Mouse (Mus musculus) G1E (cell line): ENCODE measurements at regions not wholly inside any gene's neighbourhood (a gene's known extent, or its start where the extent isn't known, plus 50 kb on each side); places are given as distances from the start of the nearest gene placed in this dataset.
A peak's percentile ranks its signal among the peaks of the same experiment; 100 is the strongest.

Experiments
- ATAC-seq: 2 replicates; pipeline ENCODE4 v1.8.0; 2016; ENCODE audit warnings: mild to moderate bottlenecking; ENCODE audit not compliant: insufficient number of reproducible peaks, poor library complexity, low FRiP score, severe bottlenecking; ENCODE audit errors: extremely low read depth
- DNase-seq: peaks from one replicate; pipeline ENCODE4 v3.0.0; 2012; ENCODE audit warnings: low spot score
- H3K27me3 ChIP-seq: 2 replicates; pipeline ENCODE4 v1.6.1; 2012; ENCODE audit warnings: mild to moderate bottlenecking, low read length, inconsistent platforms; ENCODE audit not compliant: insufficient read depth
- H3K36me3 ChIP-seq: replicated peaks from 2 replicates; pipeline ENCODE3; 2012; ENCODE audit warnings: mild to moderate bottlenecking, inconsistent platforms
- H3K4me1 ChIP-seq: 2 replicates; pipeline ENCODE4 v1.6.1; 2012; ENCODE audit warnings: low read depth, low read length, inconsistent platforms, mixed read lengths; ENCODE audit not compliant: insufficient read depth
- H3K4me3 ChIP-seq: 2 replicates; pipeline ENCODE4 v1.5.1; 2012; ENCODE audit warnings: low read depth, mild to moderate bottlenecking, inconsistent platforms, low read length, moderate library complexity, mixed read lengths
- H3K9me3 ChIP-seq: replicated peaks from 2 replicates; pipeline ENCODE4 v1.6.1; 2012; ENCODE audit warnings: inconsistent platforms
- CTCF ChIP-seq: IDR thresholded peaks from 2 replicates; pipeline ENCODE4 v1.5.1; 2012; ENCODE audit warnings: low read depth, low read length, inconsistent platforms, mixed read lengths
- GATA1 ChIP-seq: IDR thresholded peaks from 2 replicates; pipeline ENCODE4 v1.6.1; 2012; ENCODE audit warnings: borderline replicate concordance, low read length, inconsistent platforms, mixed read lengths
- GATA2 ChIP-seq: IDR thresholded peaks from 2 replicates; pipeline ENCODE4 v1.6.1; 2012; ENCODE audit warnings: low read depth, low read length, inconsistent platforms, borderline replicate concordance
- POLR2AphosphoS5 ChIP-seq: IDR thresholded peaks from 2 replicates; pipeline ENCODE4 v1.6.1; 2012; ENCODE audit warnings: low read depth, low read length, inconsistent platforms; ENCODE audit not compliant: insufficient replicate concordance
- TAL1 ChIP-seq: conservative IDR thresholded peaks from 2 replicates; pipeline ENCODE4 v1.6.1; 2012; ENCODE audit warnings: low read depth, low read length, inconsistent platforms, mixed read lengths

DNA sequence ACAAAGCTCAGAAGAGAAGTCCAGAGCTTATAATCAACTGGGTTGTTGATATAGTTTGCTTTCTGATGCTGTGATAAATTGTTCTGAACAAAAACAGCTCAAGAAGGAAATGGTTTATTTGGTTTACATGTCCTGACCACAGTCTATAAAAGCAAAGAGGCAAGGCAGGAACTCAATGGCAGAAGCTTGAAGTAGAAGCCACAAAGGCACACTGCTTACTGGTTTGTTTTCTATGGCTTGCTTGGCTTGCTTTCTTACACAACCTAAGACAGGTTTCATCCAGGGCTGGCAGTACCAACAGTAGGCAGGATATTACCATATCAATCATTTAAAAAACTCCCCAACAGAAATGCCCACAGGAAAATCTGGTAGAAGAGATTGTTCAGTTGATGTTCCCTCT is 502.7 kb upstream of the Mef2c start:
- ATAC-seq = no peak
- no peak overlapping the region for H3K4me3 ChIP-seq
- TF ChIP-seq TAL1 (no peak), POLR2AphosphoS5 (no peak), CTCF (no peak)

GRCm38 (mm10) chr13:83016686-83017085 is 487.1 kb upstream of the Mef2c start:
- no peaks in the 10 kb centered on the region for H3K36me3 ChIP-seq
- DNase-seq (no peak), ATAC-seq (no peak)
- TF ChIP-seq GATA1 (no peak), POLR2AphosphoS5 (no peak), CTCF (no peak), GATA2 (no peak), TAL1 (no peak)
- H3K27me3 ChIP-seq = no peaks in the 10 kb centered on the region
- H3K4me1 ChIP-seq = no peaks in the 10 kb centered on the region
- no peaks in the 10 kb centered on the region for H3K9me3 ChIP-seq
- H3K4me3 ChIP-seq = no peak overlapping the region

More for the DNA sequence above, 502.7 kb upstream of the Mef2c start:
- no peaks in the 10 kb centered on the region for H3K27me3 ChIP-seq
- no peaks in the 10 kb centered on the region for H3K4me1 ChIP-seq
- no peak for DNase-seq
- 0 out of 2 replicates have a peak, but pooled peaks cover 4% of the 10 kb centered on the region for H3K9me3 ChIP-seq
- H3K36me3 ChIP-seq = no peaks in the 10 kb centered on the region

- no peaks in the 10 kb centered on the region for H3K9me3 ChIP-seq
- H3K36me3 ChIP-seq = no peaks in the 10 kb centered on the region
- H3K27me3 ChIP-seq = no peaks in the 10 kb centered on the region
- TF ChIP-seq GATA2 = no peak
- no peaks in the 10 kb centered on the region for H3K4me1 ChIP-seq
- 0 out of 2 replicates have a peak, but pooled peaks have one; percentile 59 for ATAC-seq
- no peak for DNase-seq
- no peak overlapping the region for H3K4me3 ChIP-seq
Observed at GRCm38 (mm10) chr13:83020829-83021228, 483.0 kb upstream of the Mef2c start.

DNA sequence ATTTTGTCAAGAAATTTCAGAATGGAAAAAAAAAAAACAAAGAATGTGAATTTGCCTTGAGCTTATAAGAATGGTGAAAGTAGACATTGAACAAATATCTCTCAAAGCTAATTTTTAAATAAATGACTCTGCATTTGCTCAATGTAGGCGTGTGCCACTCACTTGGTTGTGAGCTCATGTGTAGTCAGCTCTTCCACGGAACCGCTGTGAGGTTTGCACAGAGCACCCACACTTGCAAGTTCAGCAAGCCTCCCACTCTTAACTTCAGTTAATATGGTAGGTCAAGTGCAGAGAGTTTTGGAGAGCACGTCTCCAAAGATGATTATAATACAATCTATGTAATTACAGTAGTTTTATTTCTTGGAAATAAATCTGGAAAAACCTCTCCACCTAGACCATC is 479.9 kb upstream of the Mef2c start:
- H3K9me3 ChIP-seq = no peaks in the 10 kb centered on the region
- H3K27me3 ChIP-seq = no peaks in the 10 kb centered on the region
- H3K4me1 ChIP-seq = no peaks in the 10 kb centered on the region
- H3K36me3 ChIP-seq = no peaks in the 10 kb centered on the region
- ATAC-seq (no peak), DNase-seq (no peak)
- no peak overlapping the region for H3K4me3 ChIP-seq
- TF ChIP-seq POLR2AphosphoS5 = no peak
- TF ChIP-seq TAL1 = no peak
- TF ChIP-seq GATA2 = no peak
- no peak for TF ChIP-seq CTCF
- no peak for TF ChIP-seq GATA1

DNA sequence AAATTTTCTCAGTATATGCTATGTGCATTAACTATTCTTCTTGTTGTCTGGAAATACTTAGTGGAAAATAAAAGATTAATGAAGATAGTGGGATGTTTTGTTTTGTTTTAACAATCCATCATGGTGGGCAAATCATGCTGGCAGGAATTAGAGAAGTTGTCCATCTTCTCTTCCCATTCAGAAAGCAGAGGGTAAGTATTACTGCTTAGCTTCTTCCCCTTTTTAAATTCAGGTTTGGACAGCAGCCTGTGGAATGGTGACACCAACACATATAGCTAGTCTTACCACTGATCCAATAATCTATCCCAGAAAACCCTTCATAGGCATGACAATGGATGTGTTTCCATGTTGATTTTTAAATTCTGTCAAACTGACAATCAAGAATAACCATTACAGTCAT is 467.9 kb upstream of the Mef2c start:
- no peaks in the 10 kb centered on the region for H3K27me3 ChIP-seq
- H3K4me1 ChIP-seq = no peaks in the 10 kb centered on the region
- TF ChIP-seq CTCF (no peak), GATA2 (no peak), GATA1 (no peak), POLR2AphosphoS5 (no peak), TAL1 (no peak)
- no peaks in the 10 kb centered on the region for H3K36me3 ChIP-seq
- DNase-seq (no peak), ATAC-seq (no peak)
- no peaks in the 10 kb centered on the region for H3K9me3 ChIP-seq
- H3K4me3 ChIP-seq = no peak overlapping the region

GRCm38 (mm10) chr13:83041506-83041905 is 462.3 kb upstream of the Mef2c start:
- DNase-seq = no peak
- TF ChIP-seq GATA2 (no peak), POLR2AphosphoS5 (no peak), GATA1 (no peak), TAL1 (no peak), CTCF (no peak)
- H3K36me3 ChIP-seq = no peaks in the 10 kb centered on the region
- H3K9me3 ChIP-seq = no peaks in the 10 kb centered on the region
- H3K4me3 ChIP-seq = no peak overlapping the region
- no peaks in the 10 kb centered on the region for H3K27me3 ChIP-seq
- H3K4me1 ChIP-seq = no peaks in the 10 kb centered on the region
- peak; percentile 50; the same call in 1 of the 2 replicates for ATAC-seq

DNA sequence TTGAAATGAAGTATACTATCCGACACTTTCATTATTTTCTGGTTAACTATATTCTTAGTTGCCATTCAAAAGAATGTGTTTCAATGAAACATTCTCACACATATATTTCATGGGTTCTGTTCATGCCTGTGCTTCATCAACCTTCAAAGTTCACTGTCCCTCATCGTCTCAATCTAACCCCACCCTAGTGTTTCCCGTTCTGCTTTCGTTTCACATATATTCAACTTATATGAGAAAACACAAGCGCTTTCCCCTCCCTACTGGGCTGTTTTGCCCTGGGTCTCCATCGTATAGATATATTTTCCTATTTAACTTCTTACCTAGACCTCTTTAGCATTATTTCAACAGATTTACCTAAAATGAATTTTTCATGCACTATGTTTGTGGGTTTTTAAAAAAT is 458.3 kb upstream of the Mef2c start:
- Histone ChIP-seq H3K9me3 (no peaks in the 10 kb centered on the region), H3K4me3 (no peak overlapping the region), H3K27me3 (no peaks in the 10 kb centered on the region), H3K4me1 (no peaks in the 10 kb centered on the region), H3K36me3 (no peaks in the 10 kb centered on the region)
- DNase-seq (no peak), ATAC-seq (no peak)
- TF ChIP-seq POLR2AphosphoS5 (no peak), CTCF (no peak), GATA2 (no peak), TAL1 (no peak)
